Mouse (Mus musculus) heart, embryonic 16.5 days (tissue): Measurements from ENCODE around the gene Nsf. TPM values are rescaled to one million over a fixed set of nuclear protein-coding genes. Genes with fewer than 3 reads are reported as not detected.

ENCODE experiments used
- ATAC-seq: fragments of 200-750 bp; cut with Nextera tagmentation; replicated peaks from 2 replicates; pipeline ENCODE4 v1.8.0; 2017; ENCODE audit warnings: moderate number of reproducible peaks; ENCODE audit not compliant: insufficient read depth, low FRiP score; ENCODE audit errors: extremely low read depth
- H3K27ac ChIP-seq: fragments of 300-500 bp; sonication (generic); 2 replicates; pipeline ENCODE4 v1.5.1; 2014; ENCODE audit warnings: mild to moderate bottlenecking, low read length, control low read depth, moderate library complexity
- H3K27me3 ChIP-seq: fragments of 300-500 bp; sonication (generic); 2 replicates; pipeline ENCODE4 v1.6.1; 2014; ENCODE audit warnings: low read length, mixed read lengths; ENCODE audit not compliant: control insufficient read depth, insufficient read depth
- H3K36me3 ChIP-seq: fragments of 300-500 bp; sonication (generic); 2 replicates; pipeline ENCODE4 v1.6.1; 2014; ENCODE audit not compliant: control insufficient read depth, insufficient read depth
- H3K4me1 ChIP-seq: fragments of 300-500 bp; sonication (generic); 2 replicates; pipeline ENCODE4 v1.6.1; 2014; ENCODE audit warnings: low read length, mixed read lengths; ENCODE audit not compliant: control insufficient read depth, insufficient read depth
- H3K4me2 ChIP-seq: fragments of 300-500 bp; sonication (generic); 2 replicates; pipeline ENCODE4 v1.6.1; 2014; ENCODE audit warnings: low read depth, mild to moderate bottlenecking, control low read depth, low read length
- H3K4me3 ChIP-seq: fragments of 300-500 bp; sonication (generic); 2 replicates; pipeline ENCODE4 v1.5.1; 2014; ENCODE audit warnings: mild to moderate bottlenecking, control low read depth, low read length
- H3K9ac ChIP-seq: fragments of 300-500 bp; sonication (generic); 2 replicates; pipeline ENCODE4 v1.6.1; 2014; ENCODE audit warnings: low read length, control low read depth
- H3K9me3 ChIP-seq: fragments of 300-500 bp; sonication (generic); replicated peaks from 2 replicates; pipeline ENCODE4 v1.6.1; 2016; ENCODE audit warnings: low read length; ENCODE audit not compliant: control insufficient read depth
- WGBS: fragments of 180-500 bp; shearing (Covaris S2); extraction: QIAGEN DNeasy Blood & Tissue Kit; methylation state at CpG from one replicate; pipeline ENCODE4 v1.1.7; 2014; 5-methylcytosine and 5-hydroxymethylcytosine counted together
- polyA plus RNA-seq: library from polyadenylated mRNA; unstranded; fragments of >200 nt; fragmentation: Nextera tagmentation; extraction: Ambion mirVana; gene quantifications from 2 replicates; pipeline ENCODE4 v1.2.1, GENCODE M21; 2015

The Nsf gene
- polyA plus RNA-seq, 1 experiment from 2014 or later = 35.3 TPM

- no peaks in the 10 kb centered on the region for H3K27me3 ChIP-seq
- peaks cover 3% of the 10 kb centered on the region; the same call in 1 of the 2 replicates for H3K36me3 ChIP-seq
- no peaks in the 10 kb centered on the region for H3K4me1 ChIP-seq
- H3K4me2 ChIP-seq = no peak overlapping the region
- ATAC-seq = no peak
- H3K27ac ChIP-seq = no peak overlapping the region
- no peak overlapping the region for H3K9ac ChIP-seq
- WGBS = 76% methylated on average over 7 of the region's 7 CpGs
- no peaks in the 10 kb centered on the region for H3K9me3 ChIP-seq
- H3K4me3 ChIP-seq = no peak overlapping the region
Measured at GRCm38 (mm10) chr11:103865346-103865745, 88.5 kb downstream of the Nsf start.

- no peaks in the 10 kb centered on the region for H3K9me3 ChIP-seq
- no peak overlapping the region for H3K4me2 ChIP-seq
- no peak overlapping the region for H3K4me3 ChIP-seq
- peaks cover 3% of the 10 kb centered on the region; the same call in 1 of the 2 replicates for H3K36me3 ChIP-seq
- H3K27me3 ChIP-seq = no peaks in the 10 kb centered on the region
- H3K27ac ChIP-seq = no peak overlapping the region
- H3K9ac ChIP-seq = no peak overlapping the region
- ATAC-seq = no peak
- no peaks in the 10 kb centered on the region for H3K4me1 ChIP-seq
- 90% methylated on average over 4 of the region's 4 CpGs for WGBS
Measured at GRCm38 (mm10) chr11:103864486-103864885, 89.4 kb downstream of the Nsf start.

GRCm38 (mm10) chr11:103862951-103863350, 90.9 kb downstream of the Nsf start:
- no peak overlapping the region for H3K27ac ChIP-seq
- no peaks in the 10 kb centered on the region for H3K9me3 ChIP-seq
- WGBS = 64% methylated on average over 8 of the region's 8 CpGs
- H3K9ac ChIP-seq = no peak overlapping the region
- peaks cover 6% of the 10 kb centered on the region; the same call in 1 of the 2 replicates for H3K36me3 ChIP-seq
- no peaks in the 10 kb centered on the region for H3K4me1 ChIP-seq
- H3K4me2 ChIP-seq = no peak overlapping the region
- no peak overlapping the region for H3K4me3 ChIP-seq
- H3K27me3 ChIP-seq = no peaks in the 10 kb centered on the region
- ATAC-seq = no peak

GRCm38 (mm10) chr11:103859933-103860610, 93.8 kb downstream of the Nsf start:
- Histone ChIP-seq H3K4me1 (no peaks in the 10 kb centered on the region), H3K36me3 (peaks cover 6% of the 10 kb centered on the region; the same call in 1 of the 2 replicates), H3K9me3 (no peaks in the 10 kb centered on the region), H3K4me2 (no peak overlapping the region), H3K4me3 (no peak overlapping the region), H3K27ac (no peak overlapping the region), H3K9ac (no peak overlapping the region), H3K27me3 (no peaks in the 10 kb centered on the region)
- 79% methylated on average over 4 of the region's 4 CpGs for WGBS
- no peak for ATAC-seq

GRCm38 (mm10) chr11:103858760-103859159, 95.1 kb downstream of the Nsf start:
- H3K4me1 ChIP-seq = no peaks in the 10 kb centered on the region
- peaks cover 6% of the 10 kb centered on the region; the same call in 1 of the 2 replicates for H3K36me3 ChIP-seq
- H3K9me3 ChIP-seq = no peaks in the 10 kb centered on the region
- no peak overlapping the region for H3K4me2 ChIP-seq
- 54% methylated on average over 5 of the region's 5 CpGs for WGBS
- H3K4me3 ChIP-seq = no peak overlapping the region
- no peak overlapping the region for H3K9ac ChIP-seq
- ATAC-seq = no peak
- no peak overlapping the region for H3K27ac ChIP-seq
- H3K27me3 ChIP-seq = no peaks in the 10 kb centered on the region

GRCm38 (mm10) chr11:103856641-103857040, 97.2 kb downstream of the Nsf start:
- no peak overlapping the region for H3K9ac ChIP-seq
- H3K27me3 ChIP-seq = no peaks in the 10 kb centered on the region
- no peak for ATAC-seq
- peaks cover 6% of the 10 kb centered on the region; the same call in 1 of the 2 replicates for H3K36me3 ChIP-seq
- no peak overlapping the region for H3K4me2 ChIP-seq
- H3K27ac ChIP-seq = no peak overlapping the region
- WGBS = 82% methylated on average over 7 of the region's 7 CpGs
- H3K4me1 ChIP-seq = peaks cover 4% of the 10 kb centered on the region; the same call in 1 of the 2 replicates
- no peaks in the 10 kb centered on the region for H3K9me3 ChIP-seq
- no peak overlapping the region for H3K4me3 ChIP-seq

- Histone ChIP-seq H3K36me3 (peaks cover 6% of the 10 kb centered on the region; the same call in 1 of the 2 replicates), H3K27me3 (no peaks in the 10 kb centered on the region), H3K9ac (no peak overlapping the region), H3K4me1 (peaks cover 4% of the 10 kb centered on the region; the same call in 1 of the 2 replicates), H3K4me3 (no peak overlapping the region), H3K27ac (no peak overlapping the region), H3K9me3 (no peaks in the 10 kb centered on the region), H3K4me2 (no peak overlapping the region)
- 73% methylated on average over 9 of the region's 9 CpGs for WGBS
- ATAC-seq = no peak
Measured at GRCm38 (mm10) chr11:103854294-103854693, 99.6 kb downstream of the Nsf start.

- Histone ChIP-seq H3K4me2 (no peak overlapping the region), H3K9ac (no peak overlapping the region), H3K9me3 (no peaks in the 10 kb centered on the region), H3K4me3 (no peak overlapping the region), H3K36me3 (no peaks in the 10 kb centered on the region), H3K4me1 (peaks cover 4% of the 10 kb centered on the region; the same call in 1 of the 2 replicates), H3K27ac (no peak overlapping the region), H3K27me3 (no peaks in the 10 kb centered on the region)
- no peak for ATAC-seq
- 58% methylated on average over 10 of the region's 10 CpGs for WGBS
Measured at GRCm38 (mm10) chr11:103853284-103853920, 100.5 kb downstream of the Nsf start.

GRCm38 (mm10) chr11:103852590-103853283, 101.1 kb downstream of the Nsf start:
- no peaks in the 10 kb centered on the region for H3K27me3 ChIP-seq
- WGBS = 50% methylated on average over 16 of the region's 16 CpGs
- no peak overlapping the region for H3K9ac ChIP-seq
- no peaks in the 10 kb centered on the region for H3K9me3 ChIP-seq
- H3K36me3 ChIP-seq = no peaks in the 10 kb centered on the region
- H3K4me1 ChIP-seq = peaks cover 4% of the 10 kb centered on the region; the same call in 1 of the 2 replicates
- no peak overlapping the region for H3K4me3 ChIP-seq
- no peak for ATAC-seq
- no peak overlapping the region for H3K4me2 ChIP-seq
- no peak overlapping the region for H3K27ac ChIP-seq
